Mouse (Mus musculus) embryonic facial prominence, embryonic 11.5 days (tissue): ENCODE results near the gene Coq8b. TPM values are rescaled to one million over a fixed set of nuclear protein-coding genes. Genes with fewer than 3 reads are reported as not detected.
A peak's percentile ranks its signal among the peaks of the same experiment; 100 is the strongest.

ENCODE experiments used
- ATAC-seq: fragments of 200-750 bp; cut with Nextera tagmentation; replicated peaks from 2 replicates; pipeline ENCODE4 v1.8.0; 2017; ENCODE audit warnings: low read depth; ENCODE audit not compliant: insufficient number of reproducible peaks, low FRiP score, low TSS enrichment
- DNase-seq: peaks from one replicate; pipeline ENCODE4 v3.0.0-alpha.2; 2015; ENCODE audit warnings: low spot score
- H3K27ac ChIP-seq: fragments of 300-500 bp; sonication (generic); replicated peaks from 2 replicates; pipeline ENCODE4 v1.5.1; 2014; ENCODE audit warnings: mild to moderate bottlenecking, low read depth, low read length, control low read depth
- H3K27me3 ChIP-seq: fragments of 300-500 bp; sonication (generic); 2 replicates; pipeline ENCODE4 v1.6.1; 2014; ENCODE audit warnings: mild to moderate bottlenecking, low read length, moderate library complexity, mixed read lengths; ENCODE audit not compliant: control insufficient read depth, insufficient read depth
- H3K36me3 ChIP-seq: fragments of 300-500 bp; sonication (generic); replicated peaks from 2 replicates; pipeline ENCODE4 v1.6.1; 2014; ENCODE audit warnings: low read depth, mild to moderate bottlenecking, low read length, moderate library complexity, mixed read lengths; ENCODE audit not compliant: control insufficient read depth, insufficient read depth
- H3K4me1 ChIP-seq: fragments of 300-500 bp; sonication (generic); 2 replicates; pipeline ENCODE4 v1.6.1; 2014; ENCODE audit warnings: low read length, mixed read lengths; ENCODE audit not compliant: control insufficient read depth, insufficient read depth
- H3K4me2 ChIP-seq: fragments of 300-500 bp; sonication (generic); 2 replicates; pipeline ENCODE4 v1.6.1; 2014; ENCODE audit warnings: low read depth, mild to moderate bottlenecking, control low read depth, low read length, moderate library complexity
- H3K4me3 ChIP-seq: fragments of 300-500 bp; sonication (generic); 2 replicates; pipeline ENCODE4 v1.5.1; 2014; ENCODE audit warnings: low read depth, low read length, control low read depth
- H3K9ac ChIP-seq: fragments of 300-500 bp; sonication (generic); replicated peaks from 2 replicates; pipeline ENCODE4 v1.6.1; 2014; ENCODE audit warnings: mild to moderate bottlenecking, control low read depth, low read length
- H3K9me3 ChIP-seq: fragments of 300-500 bp; sonication (generic); replicated peaks from 2 replicates; pipeline ENCODE4 v1.6.1; 2016; ENCODE audit warnings: mild to moderate bottlenecking, low read length, inconsistent platforms, mixed read lengths; ENCODE audit not compliant: control insufficient read depth
- WGBS: fragments of 180-500 bp; shearing (Covaris S2); extraction: QIAGEN DNeasy Blood & Tissue Kit; methylation state at CpG from one replicate; pipeline ENCODE4 v1.1.7; 2014; 5-methylcytosine and 5-hydroxymethylcytosine counted together
- microRNA counts: library from miRNA; unstranded; fragments of <30 nt; microRNA quantifications from one replicate; lab custom pipeline; 2016
- microRNA-seq: library from miRNA; unstranded; fragments of <30 nt; microRNA quantifications from one replicate; pipeline ENCODE4, GENCODE M21; 2016; ENCODE audit warnings: borderline number of aligned reads
- polyA plus RNA-seq: library from polyadenylated mRNA; unstranded; fragments of >200 nt; fragmentation: Nextera tagmentation; extraction: Ambion mirVana; gene quantifications from 2 replicates; pipeline ENCODE4 v1.2.1, GENCODE M21; 2014

The Coq8b gene
- polyA plus RNA-seq, 1 experiment from 2014 or later: 14.9 TPM

- no peak for ATAC-seq
These were observed 72.4 kb downstream of the Coq8b start for GRCm38 (mm10) chr7:27305091-27305730.

GRCm38 (mm10) chr7:27306161-27307160 lies 73.6 kb downstream of the Coq8b start:
- peaks cover 9% of the 10 kb centered on the region for H3K27me3 ChIP-seq
- ATAC-seq: no peak
- no peak overlapping the region for H3K27ac ChIP-seq

More at GRCm38 (mm10) chr7:27305091-27305730, 72.4 kb downstream of the Coq8b start:
- no peaks in the 10 kb centered on the region for H3K4me1 ChIP-seq
- H3K4me2 ChIP-seq: no peak overlapping the region
- no peak overlapping the region for H3K27ac ChIP-seq
- H3K9ac ChIP-seq: no peak overlapping the region
- peaks cover 1% of the 10 kb centered on the region for H3K27me3 ChIP-seq
- H3K4me3 ChIP-seq: no peak overlapping the region
- no peak for DNase-seq
- 87% methylated on average over 17 of the region's 17 CpGs for WGBS
- no peaks in the 10 kb centered on the region for H3K9me3 ChIP-seq
- no peaks in the 10 kb centered on the region for H3K36me3 ChIP-seq

GRCm38 (mm10) chr7:27307551-27307950 lies 74.7 kb downstream of the Coq8b start:
- 57% methylated on average over 9 of the region's 9 CpGs for WGBS
- no peak overlapping the region for H3K4me2 ChIP-seq
- H3K4me1 ChIP-seq: peaks cover 3% of the 10 kb centered on the region
- no peak overlapping the region for H3K9ac ChIP-seq
- DNase-seq: no peak
- H3K4me3 ChIP-seq: no peak overlapping the region
- H3K9me3 ChIP-seq: no peaks in the 10 kb centered on the region
- peaks cover 11% of the 10 kb centered on the region for H3K27me3 ChIP-seq
- ATAC-seq: no peak
- no peak overlapping the region for H3K27ac ChIP-seq
- no peaks in the 10 kb centered on the region for H3K36me3 ChIP-seq

More at GRCm38 (mm10) chr7:27306161-27307160, 73.6 kb downstream of the Coq8b start:
- DNase-seq: peak; percentile 42
- WGBS: 74% methylated on average over 24 of the region's 24 CpGs
- H3K4me2 ChIP-seq: no peak overlapping the region
- H3K4me3 ChIP-seq: no peak overlapping the region
- H3K9ac ChIP-seq: no peak overlapping the region
- H3K9me3 ChIP-seq: no peaks in the 10 kb centered on the region
- peaks cover 3% of the 10 kb centered on the region for H3K4me1 ChIP-seq
- no peaks in the 10 kb centered on the region for H3K36me3 ChIP-seq

MicroRNA genes within 50 kb of the gene (microRNA counts, 519-probe panel; counts per million panel counts)
- not detected for microRNA mmu-miR-1191 (lab: Ali Mortazavi, UCI)

Small RNA genes lying within 50 kb of the gene (microRNA-seq; reads per million reads assigned to microRNA genes)
- 3.3 reads per million for gene Mir1191

Other genes starting within 250 kb of the Coq8b start
- gene Cyp2a12, start 203.9 kb upstream of the Coq8b start, polyA plus RNA-seq: not detected in 2 replicates
- not detected in 2 replicates for gene Cyp2f2, start 113.1 kb upstream of the Coq8b start, polyA plus RNA-seq
- gene Cyp2t4, start 79.3 kb upstream of the Coq8b start, polyA plus RNA-seq: 0.13 TPM in 1 of 2 replicates, not detected in the other
- 33.3 and 36.5 TPM in 2 replicates for gene Egln2, start 66.2 kb upstream of the Coq8b start, polyA plus RNA-seq
- 49.3 and 51.3 TPM in 2 replicates for gene Rab4b, start 54.1 kb upstream of the Coq8b start, polyA plus RNA-seq
- not detected in 2 replicates for gene Gm21983, start 51.9 kb upstream of the Coq8b start, polyA plus RNA-seq
- gene Mia, start 51.9 kb upstream of the Coq8b start, polyA plus RNA-seq: 4.4 and 5.1 TPM in 2 replicates
- 2.4 and 3.2 TPM in 2 replicates for gene BC024978, start 37.2 kb upstream of the Coq8b start, polyA plus RNA-seq
- gene Snrpa, start 36.8 kb upstream of the Coq8b start, polyA plus RNA-seq: 355 and 379 TPM in 2 replicates
- 6.0 and 6.2 TPM in 2 replicates for gene Itpkc, start 4.4 kb upstream of the Coq8b start, polyA plus RNA-seq
- 9.5 and 11.2 TPM in 2 replicates for gene Numbl, start 25.4 kb downstream of the Coq8b start, polyA plus RNA-seq
- 6.3 and 6.6 TPM in 2 replicates for gene Ltbp4, start 104.7 kb downstream of the Coq8b start, polyA plus RNA-seq
- gene Shkbp1, start 123.0 kb downstream of the Coq8b start, polyA plus RNA-seq: 50.2 and 57.5 TPM in 2 replicates
- 0.45 TPM in 1 of 2 replicates, not detected in the other for gene Gm20479, start 124.4 kb downstream of the Coq8b start, polyA plus RNA-seq
- 0.26 and 0.28 TPM in 2 replicates for gene Sptbn4, start 214.7 kb downstream of the Coq8b start, polyA plus RNA-seq
- 33.9 and 38.2 TPM in 2 replicates for gene Blvrb, start 215.0 kb downstream of the Coq8b start, polyA plus RNA-seq
- 27.2 and 27.6 TPM in 2 replicates for gene Sertad3, start 240.7 kb downstream of the Coq8b start, polyA plus RNA-seq